Comparison of ENCODE assay signal across 1 mouse cellular context in genomic region chr1:75182160-75182559, GRCm38 (mm10).
A peak's percentile ranks its signal among the peaks of the same experiment; 100 is the strongest.
TF ChIP-seq lines count a peak whose summit lies in the region.

No protein-coding gene starts in this region.

TF ChIP-seq in MEL, 35 proteins besides CTCF, POLR2A, EP300 and RAD21:
- TF ChIP-seq ZNF384 (IDR thresholded peaks at IDR 0.05; ENCODE audit: low read depth, low read length) (peak; percentile 95), SMC3 (IDR thresholded peaks at IDR 0.05; ENCODE audit: low read depth, low read length) (peak; percentile 54), ZC3H11A (IDR thresholded peaks at IDR 0.05; ENCODE audit: low read depth, low read length) (0 out of 2 replicates have a peak, but pooled peaks have one; percentile 2), POLR2AphosphoS5 (IDR thresholded peaks at IDR 0.05; ENCODE audit: borderline replicate concordance, low read depth, low read length) (no peak), ELF1 (IDR thresholded peaks at IDR 0.05; ENCODE audit: low read depth, low read length) (no peak)
